Mouse (Mus musculus): ENCODE measurements around the gene Tufm. TPM values are rescaled to one million over a fixed set of nuclear protein-coding genes. Genes with fewer than 3 reads are reported as not detected.
"Not testable (repeated sequence)": the region's sequence is repeated elsewhere in the genome, so short reads cannot be mapped to it uniquely, and the experiment has no call there.

Gene Tufm
- polyA plus RNA-seq, 1 experiment from 2014 or later = 224 TPM

GRCm38 (mm10) chr7:126482392-126482871 is 4.7 kb upstream of the Tufm start:
- ATAC-seq (replicated peaks; ENCODE audit: extremely low read depth, insufficient read depth, low FRiP score) = peak; percentile 86
- under 1% methylated on average over 23 of the region's 23 CpGs for WGBS
- peak overlapping the region; percentile 78 for H3K27ac ChIP-seq (ENCODE audit: low read length)
- H3K27me3 ChIP-seq (ENCODE audit: control insufficient read depth, insufficient read depth, low read length) = no peaks in the 10 kb centered on the region
- H3K9me3 ChIP-seq (replicated peaks; ENCODE audit: control insufficient read depth, low read length) = peaks cover 4% of the 10 kb centered on the region; the same call in 1 of the 2 replicates
- peak overlapping the region; percentile 72 for H3K4me2 ChIP-seq (ENCODE audit: low read depth, low read length)
- peak overlapping the region; percentile 73 for H3K9ac ChIP-seq (ENCODE audit: low read length)
- H3K36me3 ChIP-seq (ENCODE audit: control insufficient read depth, insufficient read depth) = no peaks in the 10 kb centered on the region
- peaks cover 3% of the 10 kb centered on the region; the same call in 1 of the 2 replicates for H3K4me1 ChIP-seq (ENCODE audit: control insufficient read depth, insufficient read depth, low read length)
- peak overlapping the region; percentile 47 for H3K4me3 ChIP-seq (ENCODE audit: low read length)

GRCm38 (mm10) chr7:126487617-126488385 is 640 bp downstream of the Tufm start:
- H3K36me3 ChIP-seq (ENCODE audit: control insufficient read depth, insufficient read depth) = peaks cover 28% of the 10 kb centered on the region
- peak overlapping the region; percentile 74 for H3K27ac ChIP-seq (ENCODE audit: low read length)
- H3K9ac ChIP-seq (ENCODE audit: low read length) = peak overlapping the region; percentile 88
- not testable (repeated sequence) for ATAC-seq (replicated peaks; ENCODE audit: extremely low read depth, insufficient read depth, low FRiP score); H3K27me3 ChIP-seq (ENCODE audit: control insufficient read depth, insufficient read depth, low read length); H3K9me3 ChIP-seq (replicated peaks; ENCODE audit: control insufficient read depth, low read length)
- H3K4me2 ChIP-seq (ENCODE audit: low read depth, low read length) = peak overlapping the region; percentile 93
- H3K4me3 ChIP-seq (ENCODE audit: low read length) = peak overlapping the region; percentile 83
- H3K4me1 ChIP-seq (ENCODE audit: control insufficient read depth, insufficient read depth, low read length) = peaks cover 11% of the 10 kb centered on the region; the same call in 1 of the 2 replicates
- 14% methylated on average over 21 of the region's 25 CpGs for WGBS

- Histone ChIP-seq H3K4me1 (ENCODE audit: control insufficient read depth, insufficient read depth, low read length) (peaks cover 11% of the 10 kb centered on the region; the same call in 1 of the 2 replicates), H3K4me3 (ENCODE audit: low read length) (no peak overlapping the region), H3K36me3 (ENCODE audit: control insufficient read depth, insufficient read depth) (peaks cover 58% of the 10 kb centered on the region), H3K9me3 (replicated peaks; ENCODE audit: control insufficient read depth, low read length) (no peaks in the 10 kb centered on the region), H3K9ac (ENCODE audit: low read length) (no peak overlapping the region), H3K27ac (ENCODE audit: low read length) (no peak overlapping the region), H3K27me3 (ENCODE audit: control insufficient read depth, insufficient read depth, low read length) (no peaks in the 10 kb centered on the region), H3K4me2 (ENCODE audit: low read depth, low read length) (no peak overlapping the region)
- 72% methylated on average over 1 of the region's 1 CpGs for WGBS
- ATAC-seq (replicated peaks; ENCODE audit: extremely low read depth, insufficient read depth, low FRiP score) = no peak
Observed at GRCm38 (mm10) chr7:126491005-126491404, 3.8 kb downstream of the Tufm start.

GRCm38 (mm10) chr7:126491973-126492372 is 4.8 kb downstream of the Tufm start:
- Histone ChIP-seq H3K4me2 (ENCODE audit: low read depth, low read length) (no peak overlapping the region), H3K4me3 (ENCODE audit: low read length) (no peak overlapping the region), H3K27me3 (ENCODE audit: control insufficient read depth, insufficient read depth, low read length) (no peaks in the 10 kb centered on the region), H3K36me3 (ENCODE audit: control insufficient read depth, insufficient read depth) (peaks cover 68% of the 10 kb centered on the region), H3K27ac (ENCODE audit: low read length) (no peak overlapping the region), H3K9ac (ENCODE audit: low read length) (no peak overlapping the region), H3K4me1 (ENCODE audit: control insufficient read depth, insufficient read depth, low read length) (peaks cover 9% of the 10 kb centered on the region; the same call in 1 of the 2 replicates), H3K9me3 (replicated peaks; ENCODE audit: control insufficient read depth, low read length) (no peaks in the 10 kb centered on the region)
- WGBS = 45% methylated on average over 11 of the region's 11 CpGs
- ATAC-seq (replicated peaks; ENCODE audit: extremely low read depth, insufficient read depth, low FRiP score) = no peak

- 85% methylated on average over 6 of the region's 6 CpGs for WGBS
- Histone ChIP-seq H3K9ac (ENCODE audit: low read length) (no peak overlapping the region), H3K27ac (ENCODE audit: low read length) (no peak overlapping the region), H3K36me3 (ENCODE audit: control insufficient read depth, insufficient read depth) (peaks cover 85% of the 10 kb centered on the region), H3K4me3 (ENCODE audit: low read length) (no peak overlapping the region), H3K9me3 (replicated peaks; ENCODE audit: control insufficient read depth, low read length) (no peaks in the 10 kb centered on the region), H3K4me1 (ENCODE audit: control insufficient read depth, insufficient read depth, low read length) (no peaks in the 10 kb centered on the region), H3K4me2 (ENCODE audit: low read depth, low read length) (no peak overlapping the region), H3K27me3 (ENCODE audit: control insufficient read depth, insufficient read depth, low read length) (no peaks in the 10 kb centered on the region)
- ATAC-seq (replicated peaks; ENCODE audit: extremely low read depth, insufficient read depth, low FRiP score) = no peak
Observed at GRCm38 (mm10) chr7:126494120-126494519, 7.0 kb downstream of the Tufm start.

GRCm38 (mm10) chr7:126496475-126496874 is 9.3 kb downstream of the Tufm start:
- 95% methylated on average over 5 of the region's 5 CpGs for WGBS
- no peak for ATAC-seq (replicated peaks; ENCODE audit: extremely low read depth, insufficient read depth, low FRiP score)

GRCm38 (mm10) chr7:126497966-126498365 is 10.8 kb downstream of the Tufm start:
- Histone ChIP-seq H3K9ac (ENCODE audit: low read length) (no peak overlapping the region), H3K4me3 (ENCODE audit: low read length) (no peak overlapping the region), H3K4me1 (ENCODE audit: control insufficient read depth, insufficient read depth, low read length) (peaks cover 4% of the 10 kb centered on the region), H3K36me3 (ENCODE audit: control insufficient read depth, insufficient read depth) (peaks cover 79% of the 10 kb centered on the region), H3K27ac (ENCODE audit: low read length) (no peak overlapping the region), H3K4me2 (ENCODE audit: low read depth, low read length) (no peak overlapping the region), H3K27me3 (ENCODE audit: control insufficient read depth, insufficient read depth, low read length) (no peaks in the 10 kb centered on the region), H3K9me3 (replicated peaks; ENCODE audit: control insufficient read depth, low read length) (no peaks in the 10 kb centered on the region)
- ATAC-seq (replicated peaks; ENCODE audit: extremely low read depth, insufficient read depth, low FRiP score) = no peak
- 94% methylated on average over 12 of the region's 12 CpGs for WGBS

More at GRCm38 (mm10) chr7:126496475-126496874, 9.3 kb downstream of the Tufm start:
- Histone ChIP-seq H3K9me3 (replicated peaks; ENCODE audit: control insufficient read depth, low read length) (no peaks in the 10 kb centered on the region), H3K27ac (ENCODE audit: low read length) (no peak overlapping the region), H3K36me3 (ENCODE audit: control insufficient read depth, insufficient read depth) (peaks cover 93% of the 10 kb centered on the region), H3K9ac (ENCODE audit: low read length) (no peak overlapping the region), H3K4me2 (ENCODE audit: low read depth, low read length) (no peak overlapping the region), H3K4me1 (ENCODE audit: control insufficient read depth, insufficient read depth, low read length) (peaks cover 4% of the 10 kb centered on the region), H3K27me3 (ENCODE audit: control insufficient read depth, insufficient read depth, low read length) (no peaks in the 10 kb centered on the region), H3K4me3 (ENCODE audit: low read length) (no peak overlapping the region)

- peaks cover 66% of the 10 kb centered on the region for H3K36me3 ChIP-seq (ENCODE audit: control insufficient read depth, insufficient read depth)
- no peaks in the 10 kb centered on the region for H3K9me3 ChIP-seq (replicated peaks; ENCODE audit: control insufficient read depth, low read length)
- H3K27ac ChIP-seq (ENCODE audit: low read length) = no peak overlapping the region
- ATAC-seq (replicated peaks; ENCODE audit: extremely low read depth, insufficient read depth, low FRiP score) = no peak
- H3K4me2 ChIP-seq (ENCODE audit: low read depth, low read length) = no peak overlapping the region
- H3K4me3 ChIP-seq (ENCODE audit: low read length) = no peak overlapping the region
- peaks cover 10% of the 10 kb centered on the region for H3K4me1 ChIP-seq (ENCODE audit: control insufficient read depth, insufficient read depth, low read length)
- H3K27me3 ChIP-seq (ENCODE audit: control insufficient read depth, insufficient read depth, low read length) = no peaks in the 10 kb centered on the region
- no peak overlapping the region for H3K9ac ChIP-seq (ENCODE audit: low read length)
- WGBS = 93% methylated on average over 7 of the region's 7 CpGs
Observed at GRCm38 (mm10) chr7:126499416-126499815, 12.3 kb downstream of the Tufm start.

- H3K27ac ChIP-seq (ENCODE audit: low read length) = peak overlapping the region; percentile 99
- peak overlapping the region; percentile 84 for H3K4me3 ChIP-seq (ENCODE audit: low read length)
- peak overlapping the region; percentile 99 for H3K9ac ChIP-seq (ENCODE audit: low read length)
- H3K4me1 ChIP-seq (ENCODE audit: control insufficient read depth, insufficient read depth, low read length) = peaks cover 10% of the 10 kb centered on the region
- ATAC-seq (replicated peaks; ENCODE audit: extremely low read depth, insufficient read depth, low FRiP score) = no peak
- H3K9me3 ChIP-seq (replicated peaks; ENCODE audit: control insufficient read depth, low read length) = no peaks in the 10 kb centered on the region
- no peaks in the 10 kb centered on the region for H3K27me3 ChIP-seq (ENCODE audit: control insufficient read depth, insufficient read depth, low read length)
- 4% methylated on average over 9 of the region's 9 CpGs for WGBS
- H3K36me3 ChIP-seq (ENCODE audit: control insufficient read depth, insufficient read depth) = peaks cover 44% of the 10 kb centered on the region
- H3K4me2 ChIP-seq (ENCODE audit: low read depth, low read length) = peak overlapping the region; percentile 81
Observed at GRCm38 (mm10) chr7:126501684-126502022, 14.5 kb downstream of the Tufm start.

All from heart, embryonic 16.5 days (tissue).